Mouse (Mus musculus): Measurements from ENCODE around the gene 5730455P16Rik. TPM values are rescaled to one million over a fixed set of nuclear protein-coding genes. Genes with fewer than 3 reads are reported as not detected.
"Not testable (repeated sequence)": the region's sequence is repeated elsewhere in the genome, so short reads cannot be mapped to it uniquely, and the experiment has no call there.

5730455P16Rik gene
- 37.2 and 46.4 TPM in 2 replicates for polyA plus RNA-seq (2014; fragmentation: Nextera tagmentation; extraction: Ambion mirVana)

GRCm38 (mm10) chr11:80377712-80378451 lies at the start of gene 5730455P16Rik:
Gene 5730455P16Rik (minus strand): TSS chr11:80378034.
- Histone ChIP-seq H3K9ac (replicated peaks; ENCODE audit: low read depth, low read length) (peak within 1 kb of the TSS; percentile 94), H3K27ac (ENCODE audit: low read depth, low read length) (peak within 1 kb of the TSS; percentile 92), H3K4me3 (ENCODE audit: low read depth, low read length) (peak within 1 kb of the TSS; percentile 82), H3K4me1 (ENCODE audit: control insufficient read depth, insufficient read depth, low read length) (peaks cover 10% of the 10 kb centered on the region; the same call in 1 of the 2 replicates), H3K27me3 (ENCODE audit: control insufficient read depth, insufficient read depth, low read length) (no peaks in the 10 kb centered on the region), H3K36me3 (ENCODE audit: control insufficient read depth, insufficient read depth, low read length) (no peaks in the 10 kb centered on the region), H3K4me2 (ENCODE audit: low read depth, low read length) (peak within 1 kb of the TSS; percentile 60), H3K9me3 (ENCODE audit: control insufficient read depth, low read length) (no peaks in the 10 kb centered on the region)
- 1% methylated on average over 43 of the region's 43 CpGs for WGBS
- peak; percentile 91 for ATAC-seq (ENCODE audit: low read depth)

DNA sequence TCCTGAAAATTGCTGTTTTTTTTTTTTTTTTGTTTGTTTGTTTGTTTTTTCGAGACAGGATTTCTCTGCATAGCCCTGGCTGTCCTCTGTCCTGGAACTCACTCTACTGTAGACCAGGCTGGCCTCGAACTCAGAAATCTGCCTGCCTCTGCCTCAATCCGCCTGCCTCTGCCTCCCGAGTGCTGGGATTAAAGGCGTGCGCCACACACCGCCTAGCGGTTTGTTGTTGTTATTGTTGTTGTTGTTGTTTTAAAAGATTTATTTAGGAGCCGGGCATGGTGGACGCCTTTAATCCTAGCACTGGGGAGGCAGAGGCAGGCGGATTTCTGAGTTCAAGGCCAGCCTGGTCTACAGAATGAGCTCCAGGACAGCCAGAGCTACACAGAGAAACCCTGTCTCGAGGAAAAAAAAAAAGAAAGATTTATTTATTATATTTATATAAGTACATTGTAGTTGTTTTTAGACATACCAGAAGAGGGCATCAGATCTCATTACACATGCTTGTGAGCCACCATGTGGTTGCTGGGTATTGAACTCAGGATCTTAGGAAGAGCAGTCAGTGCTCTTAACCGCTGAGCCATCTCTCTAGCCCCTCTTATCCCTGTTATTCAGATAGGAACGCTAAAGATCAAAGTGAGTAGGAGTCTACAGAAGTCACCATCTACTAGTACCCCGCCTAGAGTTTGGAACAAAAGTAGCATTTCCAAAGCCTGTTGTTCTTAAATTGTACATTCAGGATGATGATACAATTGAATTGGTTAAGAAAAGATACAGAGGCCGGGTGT lies 48.4 kb upstream of the 5730455P16Rik start:
- WGBS = 84% methylated on average over 16 of the region's 16 CpGs

GRCm38 (mm10) chr11:80425247-80425778 lies 47.5 kb upstream of the 5730455P16Rik start:
- 65% methylated on average over 5 of the region's 5 CpGs for WGBS
- ATAC-seq (ENCODE audit: low read depth) = no peak
- Histone ChIP-seq H3K4me1 (ENCODE audit: control insufficient read depth, insufficient read depth, low read length) (peaks cover 8% of the 10 kb centered on the region; the same call in 1 of the 2 replicates), H3K9ac (replicated peaks; ENCODE audit: low read depth, low read length) (no peak overlapping the region), H3K27ac (ENCODE audit: low read depth, low read length) (no peak overlapping the region), H3K27me3 (ENCODE audit: control insufficient read depth, insufficient read depth, low read length) (no peaks in the 10 kb centered on the region), H3K9me3 (ENCODE audit: control insufficient read depth, low read length) (no peaks in the 10 kb centered on the region), H3K36me3 (ENCODE audit: control insufficient read depth, insufficient read depth, low read length) (no peaks in the 10 kb centered on the region), H3K4me2 (ENCODE audit: low read depth, low read length) (no peak overlapping the region), H3K4me3 (ENCODE audit: low read depth, low read length) (no peak overlapping the region)

More for the DNA sequence above, 48.4 kb upstream of the 5730455P16Rik start:
- H3K36me3 ChIP-seq (ENCODE audit: control insufficient read depth, insufficient read depth, low read length); H3K27me3 ChIP-seq (ENCODE audit: control insufficient read depth, insufficient read depth, low read length); H3K4me1 ChIP-seq (ENCODE audit: control insufficient read depth, insufficient read depth, low read length); H3K27ac ChIP-seq (ENCODE audit: low read depth, low read length); H3K9me3 ChIP-seq (ENCODE audit: control insufficient read depth, low read length); H3K4me3 ChIP-seq (ENCODE audit: low read depth, low read length); H3K4me2 ChIP-seq (ENCODE audit: low read depth, low read length); ATAC-seq (ENCODE audit: low read depth); H3K9ac ChIP-seq (replicated peaks; ENCODE audit: low read depth, low read length): not testable (repeated sequence)

DNA sequence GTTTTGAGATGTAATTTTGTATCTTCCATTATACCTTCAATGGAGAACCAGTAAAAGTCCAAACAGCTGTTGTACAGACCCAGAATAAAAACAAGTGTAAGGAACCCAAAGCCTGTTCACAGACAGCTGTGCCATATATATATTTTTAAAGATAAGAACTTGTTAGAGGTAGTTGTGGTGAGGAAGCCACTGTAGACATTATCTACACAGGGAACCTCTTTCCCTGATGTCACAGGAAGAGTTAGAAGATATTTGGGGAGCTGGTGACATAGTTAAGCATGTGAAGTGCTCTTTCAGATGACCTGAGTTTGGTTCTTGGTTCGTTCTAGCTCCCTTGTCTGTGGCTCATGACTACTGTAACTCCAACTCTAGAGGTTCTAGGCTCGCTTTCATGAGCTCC lies 46.9 kb upstream of the 5730455P16Rik start:
- H3K4me2 ChIP-seq (ENCODE audit: low read depth, low read length) = no peak overlapping the region
- no peak overlapping the region for H3K27ac ChIP-seq (ENCODE audit: low read depth, low read length)
- H3K36me3 ChIP-seq (ENCODE audit: control insufficient read depth, insufficient read depth, low read length) = no peaks in the 10 kb centered on the region
- no peak overlapping the region for H3K4me3 ChIP-seq (ENCODE audit: low read depth, low read length)
- H3K9ac ChIP-seq (replicated peaks; ENCODE audit: low read depth, low read length) = no peak overlapping the region
- WGBS = 96% methylated on average over 2 of the region's 2 CpGs
- peaks cover 5% of the 10 kb centered on the region; the same call in 1 of the 2 replicates for H3K4me1 ChIP-seq (ENCODE audit: control insufficient read depth, insufficient read depth, low read length)
- H3K9me3 ChIP-seq (ENCODE audit: control insufficient read depth, low read length) = no peaks in the 10 kb centered on the region
- H3K27me3 ChIP-seq (ENCODE audit: control insufficient read depth, insufficient read depth, low read length) = no peaks in the 10 kb centered on the region
- ATAC-seq (ENCODE audit: low read depth) = no peak

DNA sequence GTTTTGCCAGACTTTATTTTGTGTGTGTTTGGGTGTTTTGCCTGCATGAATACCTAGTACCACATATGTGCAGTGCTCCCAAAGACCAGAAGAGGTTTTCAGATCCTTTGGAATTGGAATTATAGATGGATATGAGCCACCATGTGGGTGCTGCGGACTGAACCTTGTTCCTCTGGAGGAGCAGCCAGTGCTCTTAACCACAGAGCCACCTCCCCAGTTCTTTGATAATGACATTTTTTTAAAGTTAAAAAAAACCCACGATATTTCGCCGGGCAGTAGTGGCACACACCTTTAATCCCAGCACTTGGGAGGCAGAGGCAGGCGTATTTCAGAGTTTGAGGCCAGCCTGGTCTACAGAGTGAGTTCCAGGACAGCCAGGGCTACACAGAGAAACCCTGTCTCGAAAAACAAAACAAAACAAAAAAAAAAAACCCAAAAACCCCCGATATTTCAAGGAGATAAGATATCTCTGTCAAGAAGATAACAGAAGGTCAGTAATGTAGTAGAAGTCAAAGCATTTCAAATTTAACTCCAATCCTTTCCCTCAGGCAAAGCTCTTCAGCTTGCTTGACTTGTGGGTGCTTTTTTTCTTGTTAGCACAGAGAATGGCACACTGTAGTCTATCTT lies 43.7 kb upstream of the 5730455P16Rik start:
- 91% methylated on average over 7 of the region's 7 CpGs for WGBS
- no peak overlapping the region for H3K4me3 ChIP-seq (ENCODE audit: low read depth, low read length)
- no peak overlapping the region for H3K4me2 ChIP-seq (ENCODE audit: low read depth, low read length)
- no peaks in the 10 kb centered on the region for H3K27me3 ChIP-seq (ENCODE audit: control insufficient read depth, insufficient read depth, low read length)
- no peaks in the 10 kb centered on the region; the same call in 1 of the 2 replicates for H3K36me3 ChIP-seq (ENCODE audit: control insufficient read depth, insufficient read depth, low read length)
- no peak for ATAC-seq (ENCODE audit: low read depth)
- H3K9ac ChIP-seq (replicated peaks; ENCODE audit: low read depth, low read length) = no peak overlapping the region
- no peak overlapping the region for H3K27ac ChIP-seq (ENCODE audit: low read depth, low read length)
- H3K9me3 ChIP-seq (ENCODE audit: control insufficient read depth, low read length) = no peaks in the 10 kb centered on the region
- no peaks in the 10 kb centered on the region for H3K4me1 ChIP-seq (ENCODE audit: control insufficient read depth, insufficient read depth, low read length)

DNA sequence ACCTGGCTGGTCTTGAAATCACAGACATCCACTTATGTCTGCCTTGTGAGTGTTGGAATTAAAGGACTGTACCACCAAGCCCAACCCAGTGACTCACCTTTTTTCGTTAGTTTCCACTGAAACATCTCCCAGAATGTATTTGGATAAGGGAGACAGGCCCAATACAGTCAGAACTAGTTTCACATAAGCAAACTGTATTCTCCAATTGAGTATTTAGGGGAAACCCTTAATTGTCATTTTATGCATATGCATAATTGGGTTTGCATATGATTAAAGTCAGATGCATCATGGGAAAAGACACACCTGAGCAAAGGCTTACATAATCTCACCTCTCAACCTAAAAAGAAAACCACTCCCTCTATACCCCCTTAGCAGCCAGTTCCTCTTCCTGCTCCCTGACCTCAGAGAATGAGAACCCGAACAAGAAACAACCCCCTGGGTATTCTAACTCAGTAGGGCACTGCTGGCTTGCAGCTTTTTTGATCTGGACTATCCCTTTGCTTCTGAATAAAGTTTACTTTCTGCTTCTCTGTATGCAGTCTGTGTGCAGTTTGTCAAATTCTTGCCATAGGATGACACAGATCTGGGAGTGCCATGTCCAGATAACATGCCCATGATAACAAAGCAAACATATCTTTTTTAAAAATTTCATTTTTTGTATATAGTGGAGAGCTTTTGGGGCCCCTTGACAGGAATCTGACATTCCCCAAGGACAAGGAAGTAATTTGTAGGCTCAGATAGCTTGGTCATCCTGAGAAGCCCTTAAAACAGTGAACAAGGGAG lies 42.6 kb upstream of the 5730455P16Rik start:
- H3K36me3 ChIP-seq (ENCODE audit: control insufficient read depth, insufficient read depth, low read length) = no peaks in the 10 kb centered on the region; the same call in 1 of the 2 replicates
- H3K4me2 ChIP-seq (ENCODE audit: low read depth, low read length) = no peak overlapping the region
- H3K27ac ChIP-seq (ENCODE audit: low read depth, low read length) = no peak overlapping the region
- no peak overlapping the region for H3K4me3 ChIP-seq (ENCODE audit: low read depth, low read length)
- 62% methylated on average over 2 of the region's 2 CpGs for WGBS
- no peaks in the 10 kb centered on the region for H3K4me1 ChIP-seq (ENCODE audit: control insufficient read depth, insufficient read depth, low read length)
- no peaks in the 10 kb centered on the region for H3K9me3 ChIP-seq (ENCODE audit: control insufficient read depth, low read length)
- H3K27me3 ChIP-seq (ENCODE audit: control insufficient read depth, insufficient read depth, low read length) = no peaks in the 10 kb centered on the region
- H3K9ac ChIP-seq (replicated peaks; ENCODE audit: low read depth, low read length) = no peak overlapping the region
- no peak for ATAC-seq (ENCODE audit: low read depth)

- no peak overlapping the region for H3K9ac ChIP-seq (replicated peaks; ENCODE audit: low read depth, low read length)
- H3K4me2 ChIP-seq (ENCODE audit: low read depth, low read length) = no peak overlapping the region
- no peaks in the 10 kb centered on the region for H3K4me1 ChIP-seq (ENCODE audit: control insufficient read depth, insufficient read depth, low read length)
- H3K9me3 ChIP-seq (ENCODE audit: control insufficient read depth, low read length) = no peaks in the 10 kb centered on the region
- no peak overlapping the region for H3K27ac ChIP-seq (ENCODE audit: low read depth, low read length)
- no peak overlapping the region for H3K4me3 ChIP-seq (ENCODE audit: low read depth, low read length)
- peaks cover 5% of the 10 kb centered on the region; the same call in 1 of the 2 replicates for H3K36me3 ChIP-seq (ENCODE audit: control insufficient read depth, insufficient read depth, low read length)
- no peak for ATAC-seq (ENCODE audit: low read depth)
- WGBS = 91% methylated on average over 1 of the region's 1 CpGs
- no peaks in the 10 kb centered on the region for H3K27me3 ChIP-seq (ENCODE audit: control insufficient read depth, insufficient read depth, low read length)
Measured at GRCm38 (mm10) chr11:80419743-80420142, 41.9 kb upstream of the 5730455P16Rik start.

GRCm38 (mm10) chr11:80417085-80417484 lies 39.3 kb upstream of the 5730455P16Rik start:
- 92% methylated on average over 5 of the region's 5 CpGs for WGBS
- no peak overlapping the region for H3K4me2 ChIP-seq (ENCODE audit: low read depth, low read length)
- H3K4me1 ChIP-seq (ENCODE audit: control insufficient read depth, insufficient read depth, low read length) = no peaks in the 10 kb centered on the region
- ATAC-seq (ENCODE audit: low read depth) = no peak
- peaks cover 5% of the 10 kb centered on the region; the same call in 1 of the 2 replicates for H3K36me3 ChIP-seq (ENCODE audit: control insufficient read depth, insufficient read depth, low read length)
- no peak overlapping the region for H3K9ac ChIP-seq (replicated peaks; ENCODE audit: low read depth, low read length)
- H3K4me3 ChIP-seq (ENCODE audit: low read depth, low read length) = no peak overlapping the region
- no peaks in the 10 kb centered on the region for H3K9me3 ChIP-seq (ENCODE audit: control insufficient read depth, low read length)
- no peak overlapping the region for H3K27ac ChIP-seq (ENCODE audit: low read depth, low read length)
- H3K27me3 ChIP-seq (ENCODE audit: control insufficient read depth, insufficient read depth, low read length) = no peaks in the 10 kb centered on the region

All from neural tube, embryonic 14.5 days (tissue).